Mouse (Mus musculus) kidney, postnatal 4 days (tissue): ENCODE measurements at regions not wholly inside any gene's neighbourhood (a gene's known extent, or its start where the extent isn't known, plus 50 kb on each side); places are given as distances from the start of the nearest gene placed in this dataset.

Experiments
- DNase-seq, 2 experiments: peaks; one replicate each; pipeline ENCODE4 v3.0.0; 2021; ENCODE audit warnings: mixed read lengths in 2 of 2

- DNase-seq: no peak
These were observed 92.6 kb upstream of the Pmepa1 start for GRCm38 (mm10) chr2:173368899-173369298.

- no peak for DNase-seq
These were observed 100.6 kb upstream of the Pmepa1 start for GRCm38 (mm10) chr2:173376926-173377325.

- DNase-seq: peak; percentile 49 to 62
These were observed 101.3 kb upstream of the Pmepa1 start for GRCm38 (mm10) chr2:173377497-173378257.

- no peak for DNase-seq
These were observed 103.4 kb upstream of the Pmepa1 start for GRCm38 (mm10) chr2:173379736-173380135.

GRCm38 (mm10) chr2:173380341-173380761, 104.0 kb upstream of the Pmepa1 start:
- DNase-seq: peak in 1 of 2 experiments; percentile 42

GRCm38 (mm10) chr2:173382176-173382813, 106.0 kb upstream of the Pmepa1 start:
- peak; percentile 38 to 53 for DNase-seq

GRCm38 (mm10) chr2:173384935-173385586, 108.7 kb upstream of the Pmepa1 start:
- DNase-seq: peak; percentile 12 to 31

- peak; percentile 28 to 54 for DNase-seq
These were observed 109.4 kb upstream of the Pmepa1 start for GRCm38 (mm10) chr2:173385722-173386141.

GRCm38 (mm10) chr2:173388140-173388539, 111.8 kb upstream of the Pmepa1 start:
- DNase-seq: no peak

- peak; percentile 70 to 81 for DNase-seq
These were observed 116.4 kb upstream of the Pmepa1 start for GRCm38 (mm10) chr2:173392557-173393323.

GRCm38 (mm10) chr2:173393324-173393592, 116.9 kb upstream of the Pmepa1 start:
- DNase-seq: no peak

- DNase-seq: no peak
These were observed 119.2 kb upstream of the Pmepa1 start for GRCm38 (mm10) chr2:173395526-173395925.

- DNase-seq: no peak
These were observed 121.6 kb upstream of the Pmepa1 start for GRCm38 (mm10) chr2:173397846-173398331.

- no peak for DNase-seq
These were observed 116.8 kb upstream of the 1700021F07Rik start for GRCm38 (mm10) chr2:173405629-173406028.

- DNase-seq: peak; percentile 65 to 76
These were observed 115.9 kb upstream of the 1700021F07Rik start for GRCm38 (mm10) chr2:173406344-173407094.

GRCm38 (mm10) chr2:173407133-173407532, 115.3 kb upstream of the 1700021F07Rik start:
- DNase-seq: peak in 1 of 2 experiments; percentile 34

- no peak for DNase-seq
These were observed 113.7 kb upstream of the 1700021F07Rik start for GRCm38 (mm10) chr2:173408681-173409081.

GRCm38 (mm10) chr2:173409433-173409832, 113.0 kb upstream of the 1700021F07Rik start:
- peak; percentile 45 to 64 for DNase-seq

- DNase-seq: peak; percentile 55 to 73
These were observed 108.3 kb upstream of the 1700021F07Rik start for GRCm38 (mm10) chr2:173413906-173414656.

GRCm38 (mm10) chr2:173415429-173415828, 107.0 kb upstream of the 1700021F07Rik start:
- DNase-seq: no peak

GRCm38 (mm10) chr2:173416921-173417320, 105.5 kb upstream of the 1700021F07Rik start:
- peak in 1 of 2 experiments; percentile 49 for DNase-seq
